Comparison of ENCODE assay signal across 13 mouse cellular contexts in the genomic region with DNA sequence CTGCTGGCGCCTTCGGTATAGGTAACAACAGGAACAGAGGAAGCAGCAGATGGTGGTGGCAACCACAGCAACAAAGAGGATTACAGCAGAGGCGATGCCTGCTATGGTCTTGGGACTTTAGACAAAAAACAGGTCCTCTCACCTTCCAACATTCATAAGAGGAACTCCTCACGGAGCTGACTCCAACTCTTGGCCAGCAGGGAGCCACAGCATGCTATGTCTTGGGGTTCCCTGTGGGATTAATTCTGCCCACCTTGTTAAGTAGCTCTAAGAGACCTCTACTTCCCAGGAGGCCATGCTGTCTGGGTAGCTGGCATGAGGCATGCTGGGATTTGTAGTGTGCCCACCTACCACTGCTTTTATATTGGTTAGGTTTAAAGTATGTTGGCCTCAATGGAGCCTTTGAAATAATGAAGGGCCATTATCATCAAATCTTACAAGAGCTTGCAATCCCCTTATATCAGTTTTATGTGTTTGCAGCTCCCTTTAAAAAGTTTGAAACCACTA. TPM values are rescaled to one million over a fixed set of nuclear protein-coding genes. Genes with fewer than 3 reads are reported as not detected.
DNase-seq lines count a peak whose midpoint lies in the region; ATAC-seq and TF ChIP-seq lines count a peak whose summit lies in the region.
"Had no signal": no experiment of that assay in that cellular context is flagged by ENCODE, and none has a peak within 500 bp of the region (broad histone marks: within the 10 kb centered on the region; RNA-seq: fewer than 3 reads in every experiment).

No protein-coding gene starts in this region.

- no peak for ATAC-seq in midbrain, embryonic 14.5 days (ENCODE audit: low FRiP score, low TSS enrichment)
- ATAC-seq: intestine, embryonic 16.5 days had no signal

- H3K9ac ChIP-seq in midbrain, embryonic 14.5 days (replicated peaks; ENCODE audit: low read length), result peak overlapping the region; percentile 34; the same call in 1 of the 2 replicates
- H3K9ac ChIP-seq: embryonic facial prominence, embryonic 15.5 days had no signal

- peaks cover 60% of the 10 kb centered on the region for H3K4me1 ChIP-seq in hindbrain, embryonic 10.5 days (replicated peaks)
- H3K4me1 ChIP-seq in midbrain, embryonic 14.5 days (ENCODE audit: control insufficient read depth, insufficient read depth, low read length), result peaks cover 36% of the 10 kb centered on the region

- peak; percentile 9 for DNase-seq in embryo, embryonic 10.5 days (ENCODE audit: low spot score)
- no peak for DNase-seq in embryo, embryonic 9.5 days (ENCODE audit: extremely low spot score)
- DNase-seq in brain, embryonic 14.5 days (ENCODE audit: low read depth), result peak; percentile 78
- no peak for DNase-seq in hindbrain, embryonic 10.5 days (ENCODE audit: low spot score)
- peak; percentile 66 for DNase-seq in midbrain, embryonic 14.5 days
- no peak for DNase-seq in left cerebral cortex, adult 9 months (ENCODE audit: low spot score in 2 of 2)
- no peak for DNase-seq in ovary, adult 18-20 months (ENCODE audit: low spot score)
- no peak for DNase-seq in layer of hippocampus, adult 9-11 months
- DNase-seq: B cell, adult 2 months; heart, adult 18-20 months; lung, postnatal 10 days had no signal

- peak overlapping the region; percentile 89 for H3K4me2 ChIP-seq in midbrain, embryonic 14.5 days (ENCODE audit: low read length)

- WGBS in hindbrain, embryonic 10.5 days, result 65% methylated on average over 4 of the region's 4 CpGs
- 54% methylated on average over 4 of the region's 4 CpGs for WGBS in midbrain, embryonic 14.5 days

- TF ChIP-seq CTCF in brain, embryonic 14.5 days (IDR thresholded peaks at IDR 0.05; ENCODE audit: borderline replicate concordance, extremely low read depth, insufficient read depth, insufficient read length), result no peak

- H3K36me3 ChIP-seq in hindbrain, embryonic 10.5 days, result peaks cover 18% of the 10 kb centered on the region; the same call in 1 of the 2 replicates
- H3K36me3 ChIP-seq in midbrain, embryonic 14.5 days (ENCODE audit: control insufficient read depth, insufficient read depth, low read length), result 0 out of 2 replicates have a peak, but pooled peaks cover 7% of the 10 kb centered on the region
- H3K36me3 ChIP-seq: embryonic facial prominence, embryonic 15.5 days had no signal

- H3K27me3 ChIP-seq in hindbrain, embryonic 10.5 days (ENCODE audit: insufficient read depth, poor library complexity, severe bottlenecking), result peaks cover 9% of the 10 kb centered on the region; the same call in 1 of the 2 replicates
- no peaks in the 10 kb centered on the region for H3K27me3 ChIP-seq in midbrain, embryonic 14.5 days (ENCODE audit: control insufficient read depth, insufficient read depth, low read length)
- H3K27me3 ChIP-seq: embryonic facial prominence, embryonic 15.5 days had no signal

- no peak for TF ChIP-seq POLR2A in brain, embryonic 14.5 days (IDR thresholded peaks at IDR 0.05; ENCODE audit: borderline replicate concordance, extremely low read depth, insufficient read depth, insufficient read length, poor library complexity, severe bottlenecking)

- no peaks in the 10 kb centered on the region for H3K9me3 ChIP-seq in hindbrain, embryonic 10.5 days
- no peaks in the 10 kb centered on the region for H3K9me3 ChIP-seq in midbrain, embryonic 14.5 days (ENCODE audit: control insufficient read depth, low read length)
- H3K9me3 ChIP-seq: embryonic facial prominence, embryonic 15.5 days had no signal

- peak overlapping the region; percentile 12 for H3K4me3 ChIP-seq in hindbrain, embryonic 10.5 days
- peak overlapping the region; percentile 21 for H3K4me3 ChIP-seq in midbrain, embryonic 14.5 days (replicated peaks; ENCODE audit: low read depth, low read length)

- peak overlapping the region; percentile 14; the same call in 1 of the 2 replicates for H3K27ac ChIP-seq in hindbrain, embryonic 10.5 days
- H3K27ac ChIP-seq in midbrain, embryonic 14.5 days (replicated peaks; ENCODE audit: low read depth, low read length), result no peak overlapping the region
- H3K27ac ChIP-seq: embryonic facial prominence, embryonic 15.5 days had no signal

RNA-seq across cellular contexts. Expression of gene Shisa4, which starts 1.8 kb away (rescaled TPM):
- 60.3 and 61.4 TPM in 2 replicates for polyA plus RNA-seq in brain, embryonic 14.5 days (2012; rRNA removed)
- 63.3 and 72.2 TPM in 2 replicates for polyA plus RNA-seq in hindbrain, embryonic 10.5 days (2016; fragmentation: Nextera tagmentation; extraction: Ambion mirVana)
- polyA plus RNA-seq in midbrain, embryonic 14.5 days (2014; fragmentation: Nextera tagmentation; extraction: Ambion mirVana), result 59.3 and 93.6 TPM in 2 replicates

RNA-seq across cellular contexts. Expression of gene Lmod1, which starts 48.6 kb away (rescaled TPM):
- polyA plus RNA-seq in brain, embryonic 14.5 days (2012; rRNA removed), result 0.08 and 0.30 TPM in 2 replicates
- polyA plus RNA-seq in hindbrain, embryonic 10.5 days (2016; fragmentation: Nextera tagmentation; extraction: Ambion mirVana), result 0.50 and 0.66 TPM in 2 replicates
- polyA plus RNA-seq in midbrain, embryonic 14.5 days (2014; fragmentation: Nextera tagmentation; extraction: Ambion mirVana), result 0.20 and 0.34 TPM in 2 replicates

RNA-seq across cellular contexts. Expression of gene Ipo9, which starts 57.1 kb away (rescaled TPM):
- polyA plus RNA-seq in brain, embryonic 14.5 days (2012; rRNA removed), result 185 and 217 TPM in 2 replicates
- polyA plus RNA-seq in hindbrain, embryonic 10.5 days (2016; fragmentation: Nextera tagmentation; extraction: Ambion mirVana), result 164 and 186 TPM in 2 replicates
- polyA plus RNA-seq in midbrain, embryonic 14.5 days (2014; fragmentation: Nextera tagmentation; extraction: Ambion mirVana), result 126 and 127 TPM in 2 replicates

RNA-seq across cellular contexts. Expression of gene Timm17a, which starts 59.6 kb away (rescaled TPM):
- 38.2 and 44.8 TPM in 2 replicates for polyA plus RNA-seq in brain, embryonic 14.5 days (2012; rRNA removed)
- 193 and 199 TPM in 2 replicates for polyA plus RNA-seq in hindbrain, embryonic 10.5 days (2016; fragmentation: Nextera tagmentation; extraction: Ambion mirVana)
- 136 and 154 TPM in 2 replicates for polyA plus RNA-seq in midbrain, embryonic 14.5 days (2014; fragmentation: Nextera tagmentation; extraction: Ambion mirVana)

Comparison
In these comparisons a context has a peak if more than half of its experiments do, and no peak if none do; other contexts are left out.
1. DNase-seq: peak in embryo, embryonic 10.5 days (single experiment), brain, embryonic 14.5 days (single experiment) and midbrain, embryonic 14.5 days (single experiment); none in embryo, embryonic 9.5 days (single experiment), hindbrain, embryonic 10.5 days (single experiment), left cerebral cortex, adult 9 months (0 of 2), ovary, adult 18-20 months (single experiment) and layer of hippocampus, adult 9-11 months (single experiment).